Mouse (Mus musculus) Patski (cell line): ENCODE measurements at regions not wholly inside any gene's neighbourhood (a gene's known extent, or its start where the extent isn't known, plus 50 kb on each side); places are given as distances from the start of the nearest gene placed in this dataset.

Experiments
- ATAC-seq: fragments of 100-300 bp; one replicate; pipeline ENCODE4 v1.8.0; 2021
- CTCF ChIA-PET: fragments of 350-600 bp; sonication (Branson Sonifier 250); formaldehyde crosslinking; loops from one replicate; lab custom pipeline; 2022; ENCODE audit warnings: inconsistent platforms; lab: Charles Lee
- POLR2A ChIA-PET: fragments of 350-600 bp; sonication (Branson Sonifier 250); formaldehyde crosslinking; loops from one replicate; lab custom pipeline; 2022; ENCODE audit warnings: antibody characterized with exemption, inconsistent platforms; lab: Charles Lee
- DNase-seq: peaks from one replicate; pipeline ENCODE4 v3.0.0-alpha.2; 2011; ENCODE audit warnings: low read depth, low spot score
- H3K27me3 ChIP-seq: fragments of 371-371 bp; one replicate; pipeline ENCODE4 v1.5.1; 2021
- CTCF ChIP-seq: fragments of 100-300 bp; IDR thresholded peaks from one replicate; pipeline ENCODE4 v1.5.1; 2021
- in situ Hi-C: fragments of 300-500 bp; cut with MboI; formaldehyde crosslinking; loops from 3 replicates; pipeline ENCODE4 v1.11.1; 2018; ENCODE audit warnings: low pct_unique_long_range_greater_than_20kb, mixed read lengths

DNA sequence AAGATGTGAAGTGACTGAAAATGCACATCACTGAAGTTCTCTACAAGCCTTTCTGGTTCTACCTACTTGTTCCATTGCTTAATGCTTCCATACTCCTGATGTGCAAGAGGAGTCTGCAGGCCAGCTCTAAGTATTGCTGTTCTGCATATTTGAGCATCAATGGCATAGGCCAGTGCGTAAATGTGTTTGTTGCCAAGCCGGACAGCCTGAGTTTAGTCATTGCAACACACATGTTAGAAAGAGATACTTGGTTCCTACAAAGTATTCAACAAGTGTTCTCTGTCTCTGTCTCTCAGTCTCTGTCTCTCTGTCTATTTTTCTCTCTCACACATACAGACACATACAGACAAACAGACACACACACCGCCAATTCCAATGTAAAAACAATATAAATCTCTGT, 1288.4 kb downstream of the Defb40 start:
- in situ Hi-C loops = no loop called here
- ChIA-PET CTCF (no interaction called here), POLR2A (no interaction called here)
- no peak for TF ChIP-seq CTCF
- H3K27me3 ChIP-seq = no peaks in the 10 kb centered on the region
- DNase-seq (no peak), ATAC-seq (no peak)

DNA sequence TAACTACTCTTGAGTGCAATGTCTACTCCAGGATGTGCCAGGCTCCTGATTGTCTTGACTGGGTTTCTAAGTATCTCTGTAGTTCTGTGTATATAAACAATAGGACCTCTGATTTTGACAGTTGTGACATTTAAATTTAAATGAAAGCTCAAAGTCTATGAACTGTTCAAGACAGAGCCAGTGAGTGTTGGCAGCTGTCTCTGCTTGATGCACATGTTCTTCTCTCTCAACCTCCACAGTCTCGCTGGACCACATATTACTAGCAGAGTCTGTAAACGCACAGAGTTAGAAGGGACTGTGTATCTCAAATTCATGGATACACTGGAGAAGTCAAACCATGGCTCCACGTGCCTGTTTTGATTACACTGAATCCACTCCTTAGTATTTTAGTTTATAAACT, 1291.0 kb downstream of the Defb40 start:
- DNase-seq (no peak), ATAC-seq (no peak)
- in situ Hi-C loops = no loop called here
- ChIA-PET CTCF (no interaction called here), POLR2A (no interaction called here)
- no peaks in the 10 kb centered on the region for H3K27me3 ChIP-seq
- no peak for TF ChIP-seq CTCF

GRCm38 (mm10) chr8:17664371-17665141, 1313.5 kb downstream of the Defb40 start:
- DNase-seq (peak; percentile 13), ATAC-seq (peak; percentile 88)
- no peaks in the 10 kb centered on the region for H3K27me3 ChIP-seq
- in situ Hi-C loops = no loop called here
- peak; percentile 54 for TF ChIP-seq CTCF
- POLR2A ChIA-PET = no interaction called here
- CTCF ChIA-PET = interaction anchor here (0.8 to 1.8 kb wide), 4 partner anchors 9 to 91 kb away, joined by 3 to 6 read pairs (median 4); no protein-coding TSS in a partner anchor

- POLR2A ChIA-PET = no interaction called here
- H3K27me3 ChIP-seq = no peaks in the 10 kb centered on the region
- DNase-seq (no peak), ATAC-seq (no peak)
- CTCF ChIA-PET = interaction anchor here (1.3 kb wide), 1 partner anchor 53 kb away, joined by 3 read pairs; no protein-coding TSS in a partner anchor
- TF ChIP-seq CTCF = no peak
- in situ Hi-C loops = no loop called here
These were observed 1318.2 kb downstream of the Defb40 start for GRCm38 (mm10) chr8:17659753-17660361.

DNA sequence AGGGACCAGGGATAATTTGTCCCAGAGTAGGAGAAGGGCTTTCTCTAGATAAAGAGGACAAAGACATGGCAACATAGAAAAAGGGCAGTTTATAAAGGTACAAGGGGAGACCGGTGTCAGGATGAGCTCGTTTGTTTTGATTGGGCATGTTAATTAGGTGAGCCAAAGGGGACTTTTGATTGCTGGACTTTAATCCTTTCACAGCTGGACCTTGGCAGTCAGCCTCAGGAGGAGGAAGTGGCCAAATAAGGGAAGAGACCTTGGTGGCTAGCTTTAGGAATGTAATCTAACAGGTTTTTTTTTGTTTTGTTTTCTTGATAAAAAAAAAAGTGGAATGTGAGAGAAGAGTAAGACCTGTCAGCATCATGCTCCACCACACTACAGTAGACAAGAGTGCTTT, 1324.3 kb downstream of the Defb40 start:
- ChIA-PET CTCF (no interaction called here), POLR2A (no interaction called here)
- DNase-seq (no peak), ATAC-seq (no peak)
- no peak for TF ChIP-seq CTCF
- in situ Hi-C loops = no loop called here
- H3K27me3 ChIP-seq = no peaks in the 10 kb centered on the region

DNA sequence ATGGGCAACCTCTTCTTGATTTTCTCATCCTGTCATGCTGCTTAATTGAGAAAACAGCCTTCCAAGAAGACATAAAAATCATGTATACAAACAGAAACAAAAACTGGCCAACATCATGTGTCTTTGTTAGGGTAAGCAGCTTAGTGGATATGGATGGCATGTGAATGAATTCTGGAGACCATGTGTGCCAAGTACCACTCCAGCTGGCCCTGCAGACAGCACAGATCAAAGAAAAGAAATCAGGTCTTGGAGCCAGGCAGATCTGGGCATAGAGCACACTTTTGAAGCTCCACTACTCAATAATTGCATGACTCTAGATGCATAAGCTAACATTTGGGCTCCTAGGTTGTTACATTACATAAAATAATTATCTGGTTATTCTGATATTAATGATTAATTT, 1330.5 kb downstream of the Defb40 start:
- POLR2A ChIA-PET = no interaction called here
- ATAC-seq (no peak), DNase-seq (no peak)
- no peak for TF ChIP-seq CTCF
- in situ Hi-C loops = no loop called here
- no peaks in the 10 kb centered on the region for H3K27me3 ChIP-seq
- CTCF ChIA-PET = no interaction called here

GRCm38 (mm10) chr8:17621109-17621508, 1356.9 kb downstream of the Defb40 start:
- CTCF ChIA-PET = no interaction called here
- H3K27me3 ChIP-seq = no peaks in the 10 kb centered on the region
- in situ Hi-C loops = no loop called here
- no peak for ATAC-seq
- POLR2A ChIA-PET = no interaction called here
- TF ChIP-seq CTCF = no peak
- DNase-seq = no peak

DNA sequence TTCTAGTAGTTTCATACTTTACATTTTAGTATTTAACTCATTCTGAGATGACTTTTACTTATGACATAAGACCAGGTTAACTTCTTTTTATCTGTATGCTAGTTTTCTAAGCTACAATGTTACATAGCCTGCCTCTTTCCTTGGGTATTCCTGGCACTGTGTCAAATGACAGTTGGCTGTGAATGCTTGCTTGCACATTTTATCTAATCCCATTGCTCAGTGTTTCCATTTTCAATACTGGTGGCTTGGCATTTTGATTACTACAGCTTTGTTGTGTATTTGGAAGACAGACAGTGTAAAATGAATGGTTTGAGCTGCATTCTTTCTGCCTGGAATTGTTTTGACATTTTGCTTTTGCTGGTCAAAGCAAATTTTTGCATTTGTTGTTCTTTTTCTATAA, 1359.2 kb downstream of the Defb40 start:
- ChIA-PET CTCF (no interaction called here), POLR2A (no interaction called here)
- ATAC-seq (no peak), DNase-seq (no peak)
- TF ChIP-seq CTCF = no peak
- H3K27me3 ChIP-seq = no peaks in the 10 kb centered on the region
- in situ Hi-C loops = no loop called here

GRCm38 (mm10) chr8:17618147-17618546, 1359.9 kb downstream of the Defb40 start:
- POLR2A ChIA-PET = no interaction called here
- TF ChIP-seq CTCF = no peak
- ATAC-seq (no peak), DNase-seq (no peak)
- in situ Hi-C loops = no loop called here
- CTCF ChIA-PET = interaction anchor here (1.0 kb wide), 1 partner anchor 20 kb away, joined by 3 read pairs; no protein-coding TSS in a partner anchor
- no peaks in the 10 kb centered on the region for H3K27me3 ChIP-seq

- no peak for TF ChIP-seq CTCF
- ChIA-PET CTCF (interaction anchor here (1.2 kb wide), 1 partner anchor 18 kb away, joined by 3 read pairs; no protein-coding TSS in a partner anchor), POLR2A (no interaction called here)
- ATAC-seq (no peak), DNase-seq (no peak)
- no peaks in the 10 kb centered on the region for H3K27me3 ChIP-seq
- in situ Hi-C loops = no loop called here
These were observed 1375.2 kb downstream of the Defb40 start for GRCm38 (mm10) chr8:17602861-17603260.

GRCm38 (mm10) chr8:17598736-17599135, 1379.3 kb downstream of the Defb40 start:
- no peaks in the 10 kb centered on the region for H3K27me3 ChIP-seq
- ATAC-seq = no peak
- POLR2A ChIA-PET = no interaction called here
- CTCF ChIA-PET = interaction anchor here (2.3 kb wide), 1 partner anchor 11 kb away, joined by 6 read pairs; no protein-coding TSS in a partner anchor
- no peak for TF ChIP-seq CTCF
- DNase-seq = no peak
- in situ Hi-C loops = loop anchor here (25.0 kb wide), 1 partner anchor 964 kb away; no protein-coding TSS in a partner anchor
